Mouse (Mus musculus) gastrocnemius, adult 8-10 months (tissue): ENCODE measurements around the gene Dennd2d. TPM values are rescaled to one million over a fixed set of nuclear protein-coding genes. Genes with fewer than 3 reads are reported as not detected.

Experiments
- DNase-seq, 2 experiments: peaks; one replicate each; pipeline ENCODE4 v3.0.0; 2022; ENCODE audit warnings: low spot score in 2 of 2
- total RNA-seq, 4 experiments: library from RNA; stranded (reverse); gene quantifications; 2 replicates each; pipeline ENCODE4 v1.2.4; 2022

The Dennd2d gene
- total RNA-seq, 4 experiments from 2014 or later = 0.59 TPM; not detected in 3

DNA sequence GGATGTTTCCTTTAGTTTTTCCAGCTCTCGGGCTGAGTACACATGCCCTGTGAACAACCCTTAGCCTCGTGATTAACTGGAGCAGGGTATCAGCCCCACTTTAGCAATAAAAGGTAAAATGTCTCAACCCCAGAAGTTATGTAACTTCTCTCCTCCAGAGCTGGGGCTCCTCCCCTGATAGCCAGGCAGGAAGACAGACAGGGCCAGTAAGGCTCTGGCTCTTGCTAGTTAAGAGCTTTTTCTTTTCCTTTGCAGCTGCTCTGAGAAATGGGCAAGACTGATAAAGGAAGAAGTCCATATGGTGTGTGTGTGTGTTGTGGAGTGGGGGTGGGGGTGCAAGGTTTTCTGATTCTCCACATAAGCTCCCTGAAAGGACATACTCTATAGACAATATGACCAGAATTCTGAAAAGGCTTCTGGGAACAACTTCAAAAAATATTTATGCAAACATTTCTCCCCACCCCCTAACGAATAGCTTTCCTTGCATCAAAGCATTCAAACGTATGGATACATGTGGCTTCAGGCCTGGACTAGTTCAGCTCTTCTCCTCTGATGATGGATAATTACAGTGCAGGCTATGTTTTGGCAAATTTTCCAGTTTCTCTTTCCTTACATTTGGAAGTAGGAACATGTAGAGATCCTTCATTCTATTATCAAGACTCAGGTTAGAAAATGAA is 14.0 kb downstream of the Dennd2d start:
- DNase-seq = no peak

DNA sequence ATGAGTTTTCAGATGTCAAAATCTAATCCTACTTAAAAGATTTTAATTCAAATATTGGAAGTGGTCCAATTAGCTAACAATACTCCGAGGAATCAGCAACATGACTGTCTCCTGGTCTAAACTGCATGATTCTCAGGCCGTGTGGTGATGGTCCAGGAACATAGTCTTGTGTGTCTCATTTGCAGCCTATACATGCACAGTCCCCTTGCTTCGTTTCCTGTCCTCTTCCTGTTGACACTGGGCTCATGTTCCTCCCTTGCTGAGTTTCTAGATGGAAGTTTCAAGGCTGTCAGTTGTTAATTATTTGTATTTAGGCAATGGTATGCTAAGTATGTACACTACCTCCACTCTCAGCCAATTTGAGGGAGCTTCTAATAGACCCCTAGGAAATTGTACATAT is 14.8 kb downstream of the Dennd2d start:
- DNase-seq = no peak

DNA sequence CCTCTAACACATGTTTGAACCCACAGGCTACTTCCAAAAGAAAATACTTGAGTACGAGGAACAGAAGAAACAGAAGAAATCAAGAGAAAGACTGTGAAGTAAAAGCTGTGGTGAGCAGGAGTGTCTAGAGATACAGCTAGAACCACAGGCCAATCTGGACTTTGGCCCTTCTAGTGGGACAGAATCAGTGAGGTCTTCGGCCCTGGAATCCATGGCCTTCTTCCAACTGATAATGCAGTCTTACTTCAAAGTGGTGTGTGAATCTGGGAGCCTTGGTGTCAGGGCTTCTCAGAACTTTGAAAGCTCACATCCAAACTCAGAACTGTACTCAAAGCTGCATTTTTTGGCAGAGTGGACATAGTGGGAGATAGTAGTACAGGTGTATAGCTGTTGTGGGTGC is 18.3 kb downstream of the Dennd2d start:
- DNase-seq = no peak

DNA sequence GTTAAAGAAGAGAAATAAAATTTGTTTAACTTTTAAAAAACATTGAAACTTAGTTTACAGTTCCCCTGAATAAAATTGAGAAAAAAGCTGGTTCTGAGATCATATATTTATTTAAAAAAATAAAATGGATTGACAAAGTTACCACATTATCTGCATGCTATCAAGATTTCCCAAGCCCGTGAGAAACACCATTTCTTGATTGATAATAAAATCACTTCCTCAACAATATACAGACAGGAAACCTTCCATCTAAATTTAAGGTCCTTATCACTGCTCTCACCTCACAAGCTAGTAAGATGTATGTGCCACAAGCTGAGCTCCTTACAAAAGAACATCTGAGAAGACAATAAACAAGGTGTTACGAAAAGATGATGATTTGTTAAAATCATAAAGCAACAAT is 20.7 kb downstream of the Dennd2d start:
- no peak for DNase-seq

DNA sequence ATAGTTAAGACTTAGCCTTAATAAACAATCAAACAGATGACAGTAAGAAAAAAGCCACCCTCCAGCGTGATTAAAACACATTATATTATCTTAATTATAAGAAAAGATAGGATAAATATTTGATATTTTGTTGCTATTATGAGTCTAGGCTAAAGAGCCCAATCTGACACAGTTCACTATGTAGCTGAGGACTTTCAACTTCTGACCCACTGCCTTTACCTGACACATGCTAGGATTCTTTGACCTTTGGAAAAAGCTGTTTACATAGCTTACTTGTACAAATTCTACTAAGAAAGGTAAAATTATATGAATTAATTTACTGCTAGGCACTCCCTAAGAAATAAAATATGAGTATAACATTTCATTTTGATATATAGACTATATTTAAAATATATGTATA is 28.5 kb downstream of the Dennd2d start:
- no peak for DNase-seq

DNA sequence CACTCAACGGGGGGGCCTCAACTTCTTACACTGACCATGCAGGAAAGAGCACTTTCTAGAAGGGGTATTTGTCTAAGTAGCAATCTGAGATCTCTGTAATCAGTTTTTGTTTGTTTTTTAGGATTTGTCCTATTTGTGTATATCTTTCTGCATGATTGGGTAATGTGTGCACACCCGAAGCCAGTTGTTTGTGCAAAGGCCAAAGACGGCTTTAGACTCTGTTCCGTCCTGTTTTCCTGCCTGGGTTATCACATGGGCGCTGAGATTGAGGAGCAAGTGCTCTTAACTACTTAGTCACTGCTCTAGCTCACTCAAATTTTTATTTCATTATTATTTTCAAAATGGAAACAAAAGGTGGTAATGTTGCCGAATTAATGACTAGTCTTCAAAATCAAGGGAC is 32.8 kb downstream of the Dennd2d start:
- DNase-seq = no peak

DNA sequence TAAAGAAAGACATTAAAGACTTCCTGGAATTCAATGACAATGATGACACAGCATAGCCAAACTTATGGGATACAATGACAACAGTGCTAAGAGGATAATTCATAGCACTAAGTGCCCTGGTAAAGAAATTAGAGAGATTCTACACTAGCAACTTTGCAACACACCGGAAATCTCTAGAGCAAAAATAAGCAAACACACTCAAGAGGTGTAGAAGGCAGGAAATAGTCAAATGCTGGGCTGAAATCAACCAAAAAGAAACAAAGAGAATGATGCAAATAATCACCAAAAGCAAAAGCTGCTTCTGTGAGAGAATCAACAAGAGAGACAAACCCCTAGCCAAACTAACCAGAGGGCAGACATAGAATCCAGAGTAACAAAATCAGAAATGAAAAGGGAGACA is 40.5 kb downstream of the Dennd2d start:
- no peak for DNase-seq

DNA sequence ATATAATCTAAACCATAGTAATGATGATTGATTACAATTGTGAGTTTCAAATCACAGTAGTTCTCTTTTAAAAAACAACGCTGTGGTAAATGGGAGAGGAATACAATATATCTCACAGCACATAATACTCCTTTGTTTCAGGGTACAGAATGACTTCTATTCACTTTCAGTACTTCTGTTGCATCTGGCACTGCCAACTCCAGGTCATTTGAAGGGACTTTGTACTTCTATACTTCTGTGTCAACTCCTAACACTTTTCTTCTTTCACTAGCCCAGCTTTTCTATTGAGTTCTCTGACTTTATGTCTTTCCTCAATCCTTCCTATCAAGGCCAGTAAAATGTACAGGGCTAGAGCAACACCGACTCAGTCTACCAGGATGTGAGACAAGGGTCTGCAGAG is 44.2 kb downstream of the Dennd2d start:
- DNase-seq = no peak

DNA sequence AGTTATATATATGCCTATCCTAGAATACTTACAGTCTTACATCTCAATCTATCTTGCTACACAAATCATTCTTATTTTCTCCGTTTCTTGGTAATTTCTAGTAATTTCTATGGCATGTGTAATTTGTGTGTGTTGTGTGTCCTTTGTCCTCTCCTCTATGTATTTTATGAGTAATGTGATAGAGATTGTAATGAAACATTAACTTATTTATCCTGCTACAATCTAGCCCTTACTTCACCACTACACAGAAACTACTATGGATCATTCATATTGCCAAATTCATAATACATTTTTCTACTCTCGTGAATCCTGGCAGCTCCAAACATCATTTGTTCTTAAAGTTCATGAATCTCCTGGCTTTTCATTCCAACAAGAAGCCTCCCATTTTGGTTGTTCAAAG is 45.8 kb downstream of the Dennd2d start:
- no peak for DNase-seq

DNA sequence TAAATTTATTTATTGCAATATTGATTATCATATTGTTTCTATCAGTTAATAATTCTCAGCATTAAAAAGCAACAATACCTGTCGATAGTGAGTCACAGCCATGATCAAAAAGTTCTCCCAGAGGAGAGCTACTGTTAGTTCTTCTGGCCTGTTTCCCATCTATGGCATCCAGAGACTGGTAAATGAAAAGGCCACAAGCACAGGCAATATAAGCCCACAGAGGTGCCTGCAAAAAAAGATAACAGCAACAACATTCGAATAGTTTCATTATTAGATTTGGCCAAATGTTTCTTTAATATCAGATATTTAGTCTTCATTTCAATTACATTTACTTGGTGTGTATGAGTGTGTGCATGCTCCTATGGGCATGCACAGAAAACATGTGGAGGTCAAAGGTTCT is 51.1 kb downstream of the Dennd2d start:
- no peak for DNase-seq

GRCm38 (mm10) chr3:106544721-106545316 is 62.6 kb downstream of the Dennd2d start:
- no peak for DNase-seq

- DNase-seq = peak; percentile 88 to 89
These were observed 65.1 kb downstream of the Dennd2d start, which contains the start of the genes Dram2 and Cept1 for GRCm38 (mm10) chr3:106547171-106547923. TSS of gene Dram2 (plus strand) at chr3:106547798. TSS of gene Cept1 (minus strand) at chr3:106547802.

- no peak for DNase-seq
These were observed 65.8 kb downstream of the Dennd2d start for GRCm38 (mm10) chr3:106547924-106548539.

- DNase-seq = no peak
These were observed 66.8 kb downstream of the Dennd2d start for GRCm38 (mm10) chr3:106548971-106549370.

Other genes starting within 250 kb of the Dennd2d start
- not detected for gene Chil6, start 76.2 kb upstream of the Dennd2d start, total RNA-seq
- 100 to 1,000 TPM; 105 to 127 (median 116) TPM for gene Dram2, start 65.4 kb downstream of the Dennd2d start, total RNA-seq
- gene Cept1, start 65.4 kb downstream of the Dennd2d start, total RNA-seq = 10 to 100 TPM; 21.0 to 33.1 (median 30.7) TPM
- 10 to 100 TPM in 3 of 4 experiments, 1 to 10 TPM in 1; 9.8 to 12.4 (median 10.9) TPM for gene Lrif1, start 202.6 kb downstream of the Dennd2d start, total RNA-seq